Mouse (Mus musculus) ES-E14 (cell line): ENCODE results near the gene Emc8.

Source experiments
- CHD2 ChIP-seq: IDR thresholded peaks from 2 replicates; pipeline ENCODE4 v1.6.1; 2014; ENCODE audit warnings: mild to moderate bottlenecking, low read depth, low read length, inconsistent platforms
- MAFK ChIP-seq: IDR thresholded peaks from 2 replicates; pipeline ENCODE4 v1.6.1; 2014; ENCODE audit warnings: mild to moderate bottlenecking, low read depth, low read length, inconsistent platforms; ENCODE audit not compliant: insufficient read depth
- ZC3H11A ChIP-seq: IDR thresholded peaks from 2 replicates; pipeline ENCODE4 v1.6.1; 2012; ENCODE audit warnings: low read depth, mild to moderate bottlenecking, inconsistent platforms, low read length, borderline replicate concordance
- ZNF384 ChIP-seq: IDR thresholded peaks from 2 replicates; pipeline ENCODE4 v1.6.1; 2012; ENCODE audit warnings: low read depth, low read length, inconsistent platforms

DNA sequence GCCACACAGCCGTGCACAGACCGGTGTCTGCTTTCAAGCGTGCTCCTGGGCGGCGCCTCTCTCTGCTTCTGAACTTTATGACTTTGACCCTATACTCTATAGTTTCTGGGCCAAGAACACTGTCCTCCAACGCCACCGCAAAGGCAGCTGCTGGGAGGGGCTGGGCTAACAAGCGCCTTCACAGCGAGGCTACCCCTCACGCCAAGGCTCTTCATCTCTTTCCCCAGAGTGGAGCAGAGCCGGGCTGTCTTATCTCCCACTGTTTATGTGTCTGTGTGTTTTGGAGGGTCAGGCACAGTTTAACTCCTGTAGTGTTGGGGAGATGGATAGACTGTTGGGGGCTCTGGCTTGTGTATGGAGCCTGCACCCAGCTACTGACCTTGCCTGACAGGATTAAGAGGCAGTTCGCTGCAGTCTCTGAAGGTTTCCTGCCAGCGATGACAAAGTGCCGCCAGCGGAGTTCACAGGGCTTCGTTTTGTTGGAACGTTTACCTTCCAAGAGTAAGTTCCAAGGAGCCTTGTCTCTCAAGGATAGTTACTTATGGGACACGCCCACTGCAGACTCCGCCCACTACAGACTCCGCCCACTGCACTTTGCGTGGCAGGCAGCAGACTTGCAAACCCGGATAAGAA lies 25.6 kb upstream of the Emc8 start:
- no peak for TF ChIP-seq ZNF384
- no peak for TF ChIP-seq ZC3H11A
- TF ChIP-seq MAFK, result no peak
- TF ChIP-seq CHD2, result no peak
